In genomic region chr7:135580306-135581091, GRCm38 (mm10) we compare ENCODE assay signal across 13 mouse cellular contexts. TPM values are rescaled to one million over a fixed set of nuclear protein-coding genes. Genes with fewer than 3 reads are reported as not detected.
DNase-seq lines count a peak whose midpoint lies in the region; ATAC-seq and TF ChIP-seq lines count a peak whose summit lies in the region.
"Had no signal": no experiment of that assay in that cellular context is flagged by ENCODE, and none has a peak within 500 bp of the region (broad histone marks: within the 10 kb centered on the region; RNA-seq: fewer than 3 reads in every experiment).

No protein-coding gene starts in this region.

- H3K4me1 ChIP-seq in lung, postnatal 0 days (ENCODE audit: insufficient read depth, low read depth, low read length), result no peaks in the 10 kb centered on the region
- H3K4me1 ChIP-seq in liver, embryonic 16.5 days (ENCODE audit: control insufficient read depth, low read depth, low read length), result peaks cover 23% of the 10 kb centered on the region
- no peaks in the 10 kb centered on the region for H3K4me1 ChIP-seq in forebrain, embryonic 12.5 days
- no peaks in the 10 kb centered on the region for H3K4me1 ChIP-seq in forebrain, embryonic 11.5 days (replicated peaks; ENCODE audit: control insufficient read depth, insufficient read depth, low read length)
- H3K4me1 ChIP-seq: limb, embryonic 15.5 days had no signal

- H3K4me3 ChIP-seq in lung, postnatal 0 days (ENCODE audit: low read depth, low read length), result no peak overlapping the region
- H3K4me3 ChIP-seq in liver, embryonic 16.5 days (ENCODE audit: low read depth, low read length), result no peak overlapping the region
- no peak overlapping the region for H3K4me3 ChIP-seq in forebrain, embryonic 12.5 days (replicated peaks)
- no peak overlapping the region for H3K4me3 ChIP-seq in forebrain, embryonic 11.5 days (ENCODE audit: low read depth, low read length)
- H3K4me3 ChIP-seq: hindbrain, embryonic 13.5 days; limb, embryonic 15.5 days had no signal

- no peaks in the 10 kb centered on the region for H3K36me3 ChIP-seq in lung, postnatal 0 days (ENCODE audit: insufficient read depth, low read length)
- no peaks in the 10 kb centered on the region for H3K36me3 ChIP-seq in liver, embryonic 16.5 days (ENCODE audit: control insufficient read depth, insufficient read depth)
- H3K36me3 ChIP-seq in forebrain, embryonic 12.5 days (replicated peaks), result no peaks in the 10 kb centered on the region
- H3K36me3 ChIP-seq in forebrain, embryonic 11.5 days (ENCODE audit: control insufficient read depth, insufficient read depth, low read length), result no peaks in the 10 kb centered on the region
- H3K36me3 ChIP-seq: hindbrain, embryonic 13.5 days; limb, embryonic 15.5 days had no signal

- H3K9me3 ChIP-seq in lung, postnatal 0 days (ENCODE audit: low read length), result no peaks in the 10 kb centered on the region
- H3K9me3 ChIP-seq in liver, embryonic 16.5 days (replicated peaks; ENCODE audit: control insufficient read depth, low read length), result no peaks in the 10 kb centered on the region
- no peaks in the 10 kb centered on the region for H3K9me3 ChIP-seq in forebrain, embryonic 12.5 days
- H3K9me3 ChIP-seq in forebrain, embryonic 11.5 days (ENCODE audit: control insufficient read depth, low read length), result no peaks in the 10 kb centered on the region
- H3K9me3 ChIP-seq: hindbrain, embryonic 13.5 days; limb, embryonic 15.5 days had no signal

- H3K4me2 ChIP-seq in lung, postnatal 0 days (replicated peaks; ENCODE audit: low read depth, low read length), result no peak overlapping the region
- peak overlapping the region; percentile 12; the same call in 1 of the 2 replicates for H3K4me2 ChIP-seq in liver, embryonic 16.5 days (ENCODE audit: low read depth, low read length)
- no peak overlapping the region for H3K4me2 ChIP-seq in forebrain, embryonic 12.5 days
- H3K4me2 ChIP-seq in forebrain, embryonic 11.5 days (ENCODE audit: low read depth, low read length, severe bottlenecking), result no peak overlapping the region
- H3K4me2 ChIP-seq: hindbrain, embryonic 13.5 days; limb, embryonic 15.5 days had no signal

- no peak for TF ChIP-seq CTCF in lung, postnatal 0 days (IDR thresholded peaks at IDR 0.05)

- 73% methylated on average over 7 of the region's 7 CpGs for WGBS in lung, postnatal 0 days
- 23% methylated on average over 7 of the region's 7 CpGs for WGBS in liver, embryonic 16.5 days (ENCODE audit: insufficient replicate concordance)
- WGBS in forebrain, embryonic 12.5 days, result 85% methylated on average over 7 of the region's 7 CpGs
- 83% methylated on average over 7 of the region's 7 CpGs for whole genome bisulfite sequencing in forebrain, embryonic 11.5 days

- H3K27ac ChIP-seq in lung, postnatal 0 days (ENCODE audit: low read length), result no peak overlapping the region
- peak overlapping the region; percentile 78 for H3K27ac ChIP-seq in liver, embryonic 16.5 days (ENCODE audit: low read length)
- no peak overlapping the region for H3K27ac ChIP-seq in forebrain, embryonic 12.5 days
- H3K27ac ChIP-seq in forebrain, embryonic 11.5 days (ENCODE audit: low read depth, low read length), result no peak overlapping the region
- H3K27ac ChIP-seq: hindbrain, embryonic 13.5 days; limb, embryonic 15.5 days had no signal

- no peaks in the 10 kb centered on the region for H3K27me3 ChIP-seq in lung, postnatal 0 days (replicated peaks; ENCODE audit: insufficient read depth, low read length)
- no peaks in the 10 kb centered on the region for H3K27me3 ChIP-seq in liver, embryonic 16.5 days (ENCODE audit: control insufficient read depth, insufficient read depth, low read depth, low read length)
- no peaks in the 10 kb centered on the region for H3K27me3 ChIP-seq in forebrain, embryonic 12.5 days
- H3K27me3 ChIP-seq in forebrain, embryonic 11.5 days (ENCODE audit: control insufficient read depth, insufficient read depth, low read length), result no peaks in the 10 kb centered on the region
- H3K27me3 ChIP-seq: hindbrain, embryonic 13.5 days; limb, embryonic 15.5 days had no signal

- no peak for TF ChIP-seq EP300 in lung, postnatal 0 days (IDR thresholded peaks at IDR 0.05)

- peak; percentile 56 for ATAC-seq in lung, postnatal 0 days
- peak; percentile 56 to 71 for ATAC-seq in hematopoietic stem cell, adult 5-6 weeks (replicated peaks in 1 of 2; ENCODE audit: insufficient read depth in 1 of 2, low FRiP score in 2 of 2, low TSS enrichment in 1 of 2, low read depth in 1 of 2, poor library complexity in 2 of 2, severe bottlenecking in 2 of 2)
- ATAC-seq in liver, embryonic 16.5 days (ENCODE audit: low read depth), result peak; percentile 84
- no peak for ATAC-seq in forebrain, embryonic 12.5 days (ENCODE audit: low FRiP score)
- ATAC-seq in erythroblast, adult 5-6 weeks (replicated peaks; ENCODE audit: low FRiP score, poor library complexity, severe bottlenecking), result no peak
- no peak for ATAC-seq in forebrain, embryonic 11.5 days (replicated peaks; ENCODE audit: low FRiP score)

- peak; percentile 25 for DNase-seq in lung, postnatal 0 days (ENCODE audit: low spot score)
- DNase-seq in lung, postnatal 10 days, result no peak
- DNase-seq in thymus, postnatal 25 days, result peak; percentile 39
- DNase-seq in forebrain, embryonic 11.5 days (ENCODE audit: low spot score), result no peak
- DNase-seq: cerebellum, postnatal 36 days had no signal

- H3K9ac ChIP-seq in lung, postnatal 0 days (replicated peaks; ENCODE audit: low read depth), result no peak overlapping the region
- H3K9ac ChIP-seq in liver, embryonic 16.5 days (ENCODE audit: low read depth, low read length), result no peak overlapping the region
- no peak overlapping the region for H3K9ac ChIP-seq in forebrain, embryonic 12.5 days
- H3K9ac ChIP-seq in forebrain, embryonic 11.5 days (ENCODE audit: low read length), result no peak overlapping the region
- H3K9ac ChIP-seq: hindbrain, embryonic 13.5 days; limb, embryonic 15.5 days had no signal

RNA-seq across cellular contexts. Expression of gene Ptpre, which starts 43.2 kb away (rescaled TPM):
- 8.6 and 8.7 TPM in 2 replicates for polyA plus RNA-seq in lung, postnatal 0 days (2015; fragmentation: Nextera tagmentation; extraction: Ambion mirVana)
- total RNA-seq in hematopoietic stem cell, adult 5-6 weeks (2017), result 106 and 117 TPM in 2 replicates
- polyA plus RNA-seq in liver, embryonic 16.5 days (2015; fragmentation: Nextera tagmentation; extraction: Ambion mirVana), result 2.7 and 3.0 TPM in 2 replicates
- 1.1 and 1.3 TPM in 2 replicates for polyA plus RNA-seq in forebrain, embryonic 12.5 days (2016; fragmentation: Nextera tagmentation; extraction: Ambion mirVana)
- total RNA-seq in erythroblast, adult 5-6 weeks (2015; ENCODE audit: low replicate concordance), result 11.9 and 16.1 TPM in 2 replicates
- total RNA-seq in erythroblast, adult 5-6 weeks (2017; ENCODE audit: low replicate concordance), result 19.1 and 19.7 TPM in 2 replicates
- 0.77 and 0.85 TPM in 2 replicates for polyA plus RNA-seq in forebrain, embryonic 11.5 days (2014; fragmentation: Nextera tagmentation; extraction: Ambion mirVana)

RNA-seq across cellular contexts. Expression of gene Clrn3, which starts 52.0 kb away (rescaled TPM):
- not detected in 2 replicates for polyA plus RNA-seq in lung, postnatal 0 days (2015; fragmentation: Nextera tagmentation; extraction: Ambion mirVana)
- not detected in 2 replicates for total RNA-seq in hematopoietic stem cell, adult 5-6 weeks (2017)
- polyA plus RNA-seq in liver, embryonic 16.5 days (2015; fragmentation: Nextera tagmentation; extraction: Ambion mirVana), result 0.13 TPM in 1 of 2 replicates, not detected in the other
- polyA plus RNA-seq in forebrain, embryonic 12.5 days (2016; fragmentation: Nextera tagmentation; extraction: Ambion mirVana), result not detected in 2 replicates
- total RNA-seq in erythroblast, adult 5-6 weeks (2015; ENCODE audit: low replicate concordance), result not detected in 2 replicates
- total RNA-seq in erythroblast, adult 5-6 weeks (2017; ENCODE audit: low replicate concordance), result 0.26 TPM in 1 of 2 replicates, not detected in the other
- not detected in 2 replicates for polyA plus RNA-seq in forebrain, embryonic 11.5 days (2014; fragmentation: Nextera tagmentation; extraction: Ambion mirVana)
- total RNA-seq: ES-E14 had no signal
- polyA plus RNA-seq: limb, embryonic 15.5 days; neural tube, embryonic 11.5 days had no signal

Comparison
In these comparisons a context has a peak if more than half of its experiments do, and no peak if none do; other contexts are left out.
1. DNase-seq: peak in lung, postnatal 0 days (single experiment) and thymus, postnatal 25 days (single experiment); none in lung, postnatal 10 days (single experiment) and forebrain, embryonic 11.5 days (single experiment).
2. ATAC-seq: peak in lung, postnatal 0 days (single experiment), hematopoietic stem cell, adult 5-6 weeks (2 of 2) and liver, embryonic 16.5 days (single experiment); none in forebrain, embryonic 12.5 days (single experiment), erythroblast, adult 5-6 weeks (single experiment) and forebrain, embryonic 11.5 days (single experiment).